Comparison of ENCODE assay signal across 25 mouse cellular contexts in genomic region chr15:103233119-103233518, GRCm38 (mm10). TPM values are rescaled to one million over a fixed set of nuclear protein-coding genes. Genes with fewer than 3 reads are reported as not detected.
DNase-seq lines count a peak whose midpoint lies in the region; ATAC-seq lines count a peak whose summit lies in the region.
"Had no signal": no experiment of that assay in that cellular context is flagged by ENCODE, and none has a peak within 500 bp of the region (broad histone marks: within the 10 kb centered on the region; RNA-seq: fewer than 3 reads in every experiment).

No protein-coding gene starts in this region.

- H3K27me3 ChIP-seq in heart, embryonic 13.5 days (replicated peaks) = no peaks in the 10 kb centered on the region
- H3K27me3 ChIP-seq in liver, embryonic 15.5 days = no peaks in the 10 kb centered on the region
- H3K27me3 ChIP-seq in liver, embryonic 12.5 days (replicated peaks) = no peaks in the 10 kb centered on the region
- H3K27me3 ChIP-seq in kidney, embryonic 15.5 days = no peaks in the 10 kb centered on the region
- H3K27me3 ChIP-seq: CH12.LX; embryonic facial prominence, embryonic 15.5 days; heart, embryonic 12.5 days; hindbrain, embryonic 13.5 days; Patski had no signal

- no peak overlapping the region for H3K4me3 ChIP-seq in heart, embryonic 13.5 days
- no peak overlapping the region for H3K4me3 ChIP-seq in liver, embryonic 15.5 days (replicated peaks)
- no peak overlapping the region for H3K4me3 ChIP-seq in liver, embryonic 12.5 days
- no peak overlapping the region for H3K4me3 ChIP-seq in kidney, embryonic 15.5 days (replicated peaks)
- H3K4me3 ChIP-seq: embryonic facial prominence, embryonic 15.5 days; erythroblast, embryonic 14.5 days; forebrain, embryonic 10.5 days; heart, embryonic 12.5 days; hindbrain, embryonic 13.5 days had no signal

- H3K27ac ChIP-seq in heart, embryonic 13.5 days (replicated peaks) = 0 out of 2 replicates have a peak overlapping the region, but pooled peaks have one; percentile 12
- H3K27ac ChIP-seq in liver, embryonic 15.5 days (replicated peaks) = no peak overlapping the region
- H3K27ac ChIP-seq in liver, embryonic 12.5 days = no peak overlapping the region
- H3K27ac ChIP-seq in kidney, embryonic 15.5 days = no peak overlapping the region
- H3K27ac ChIP-seq: embryonic facial prominence, embryonic 15.5 days; forebrain, embryonic 10.5 days; hindbrain, embryonic 13.5 days; hindbrain, postnatal 0 days had no signal

- H3K4me1 ChIP-seq in heart, embryonic 13.5 days = peaks cover 40% of the 10 kb centered on the region
- H3K4me1 ChIP-seq in liver, embryonic 15.5 days (replicated peaks) = peaks cover 35% of the 10 kb centered on the region
- H3K4me1 ChIP-seq in liver, embryonic 12.5 days = peaks cover 54% of the 10 kb centered on the region
- H3K4me1 ChIP-seq in kidney, embryonic 15.5 days = peaks cover 17% of the 10 kb centered on the region; the same call in 1 of the 2 replicates
- H3K4me1 ChIP-seq: embryonic facial prominence, embryonic 15.5 days had no signal

- 75% methylated on average over 2 of the region's 2 CpGs for WGBS in heart, embryonic 13.5 days
- 57% methylated on average over 2 of the region's 2 CpGs for WGBS in liver, embryonic 15.5 days (ENCODE audit: insufficient replicate concordance)
- 81% methylated on average over 2 of the region's 2 CpGs for WGBS in liver, embryonic 12.5 days (ENCODE audit: insufficient replicate concordance)
- WGBS in kidney, embryonic 15.5 days = 84% methylated on average over 2 of the region's 2 CpGs

- no peak for DNase-seq in frontal cortex, postnatal 14 days (ENCODE audit: low spot score in 2 of 2)
- no peak for DNase-seq in heart, postnatal 25 days (ENCODE audit: low spot score)
- peak; percentile 71 for DNase-seq in brain, adult 2 months (ENCODE audit: low read depth, low spot score)
- DNase-seq: adrenal gland, postnatal 14 days; cerebellum, adult 18-20 months; cerebellum, adult 9-11 months; cerebellum, postnatal 36 days; kidney, adult 11 months had no signal

- intact Hi-C loops in heart, postnatal 25 days (cut with DNase I) = no loop called here

- H3K36me3 ChIP-seq in heart, embryonic 13.5 days = peaks cover 23% of the 10 kb centered on the region
- H3K36me3 ChIP-seq in liver, embryonic 15.5 days (replicated peaks) = peaks cover 44% of the 10 kb centered on the region
- peaks cover 64% of the 10 kb centered on the region for H3K36me3 ChIP-seq in liver, embryonic 12.5 days
- peaks cover 31% of the 10 kb centered on the region for H3K36me3 ChIP-seq in kidney, embryonic 15.5 days

- peak; percentile 90 for ATAC-seq in frontal cortex, adult (ENCODE audit: low TSS enrichment)
- ATAC-seq in heart, embryonic 13.5 days (ENCODE audit: extremely low read depth, insufficient number of reproducible peaks, low FRiP score, low TSS enrichment) = no peak
- ATAC-seq in liver, embryonic 15.5 days (ENCODE audit: insufficient read depth) = no peak
- ATAC-seq in liver, embryonic 12.5 days = no peak
- no peak for ATAC-seq in kidney, embryonic 15.5 days (replicated peaks; ENCODE audit: low FRiP score)
- ATAC-seq: activated CD4-positive, CD25-positive, alpha-beta regulatory T cell, adult 4 months; forebrain, embryonic 14.5 days; hindbrain, postnatal 0 days; Patski had no signal

- no peaks in the 10 kb centered on the region for H3K9me3 ChIP-seq in heart, embryonic 13.5 days
- no peaks in the 10 kb centered on the region for H3K9me3 ChIP-seq in liver, embryonic 15.5 days (replicated peaks)
- no peaks in the 10 kb centered on the region for H3K9me3 ChIP-seq in liver, embryonic 12.5 days (replicated peaks)
- no peaks in the 10 kb centered on the region for H3K9me3 ChIP-seq in kidney, embryonic 15.5 days (replicated peaks)
- H3K9me3 ChIP-seq: embryonic facial prominence, embryonic 15.5 days; heart, embryonic 12.5 days; hindbrain, embryonic 13.5 days had no signal

- no peak overlapping the region for H3K9ac ChIP-seq in heart, embryonic 13.5 days
- H3K9ac ChIP-seq in liver, embryonic 15.5 days = 0 out of 2 replicates have a peak overlapping the region, but pooled peaks have one; percentile 1
- H3K9ac ChIP-seq in liver, embryonic 12.5 days = no peak overlapping the region
- no peak overlapping the region for H3K9ac ChIP-seq in kidney, embryonic 15.5 days
- H3K9ac ChIP-seq: embryonic facial prominence, embryonic 15.5 days; heart, embryonic 12.5 days; hindbrain, embryonic 13.5 days had no signal

- no peak overlapping the region for H3K4me2 ChIP-seq in heart, embryonic 13.5 days
- no peak overlapping the region for H3K4me2 ChIP-seq in liver, embryonic 15.5 days
- no peak overlapping the region for H3K4me2 ChIP-seq in liver, embryonic 12.5 days
- no peak overlapping the region for H3K4me2 ChIP-seq in kidney, embryonic 15.5 days
- H3K4me2 ChIP-seq: embryonic facial prominence, embryonic 15.5 days; heart, embryonic 12.5 days; hindbrain, embryonic 13.5 days had no signal

RNA-seq across cellular contexts. Expression of gene Cbx5, which starts 6.5 kb away (rescaled TPM):
- 91.9 and 97.2 TPM in 2 replicates for polyA plus RNA-seq in heart, embryonic 13.5 days (2015; fragmentation: Nextera tagmentation; extraction: Ambion mirVana)
- 10 to 100 TPM; 55.9 to 63.9 TPM for total RNA-seq in heart, postnatal 25 days (2021)
- polyA plus RNA-seq in liver, embryonic 15.5 days (2015; fragmentation: Nextera tagmentation; extraction: Ambion mirVana) = 44.5 and 49.2 TPM in 2 replicates
- polyA plus RNA-seq in liver, embryonic 12.5 days (2016; fragmentation: Nextera tagmentation; extraction: Ambion mirVana) = 84.2 and 84.5 TPM in 2 replicates
- polyA plus RNA-seq in kidney, embryonic 15.5 days (2015; fragmentation: Nextera tagmentation; extraction: Ambion mirVana) = 124 and 125 TPM in 2 replicates

RNA-seq across cellular contexts. Expression of gene Hnrnpa1, which starts 7.1 kb away (rescaled TPM):
- polyA plus RNA-seq in heart, embryonic 13.5 days (2015; fragmentation: Nextera tagmentation; extraction: Ambion mirVana) = 500 and 519 TPM in 2 replicates
- 100 to 1,000 TPM; 133 to 153 TPM for total RNA-seq in heart, postnatal 25 days (2021)
- polyA plus RNA-seq in liver, embryonic 15.5 days (2015; fragmentation: Nextera tagmentation; extraction: Ambion mirVana) = 193 and 220 TPM in 2 replicates
- 584 and 591 TPM in 2 replicates for polyA plus RNA-seq in liver, embryonic 12.5 days (2016; fragmentation: Nextera tagmentation; extraction: Ambion mirVana)
- 1,025 and 1,038 TPM in 2 replicates for polyA plus RNA-seq in kidney, embryonic 15.5 days (2015; fragmentation: Nextera tagmentation; extraction: Ambion mirVana)

RNA-seq across cellular contexts. Expression of gene Nfe2, which starts 25.1 kb away (rescaled TPM):
- polyA plus RNA-seq in heart, embryonic 13.5 days (2015; fragmentation: Nextera tagmentation; extraction: Ambion mirVana) = 7.2 and 8.2 TPM in 2 replicates
- under 1 TPM; 0.42 to 0.64 TPM for total RNA-seq in heart, postnatal 25 days (2021)
- 207 and 217 TPM in 2 replicates for polyA plus RNA-seq in liver, embryonic 15.5 days (2015; fragmentation: Nextera tagmentation; extraction: Ambion mirVana)
- polyA plus RNA-seq in liver, embryonic 12.5 days (2016; fragmentation: Nextera tagmentation; extraction: Ambion mirVana) = 168 TPM in 2 replicates
- polyA plus RNA-seq in kidney, embryonic 15.5 days (2015; fragmentation: Nextera tagmentation; extraction: Ambion mirVana) = 5.1 and 6.2 TPM in 2 replicates
- total RNA-seq: CH12.LX; gastrocnemius, adult 8-10 months had no signal
- polyA plus RNA-seq: frontal cortex, adult 2 months; Patski had no signal

RNA-seq across cellular contexts. Expression of gene Copz1, which starts 39.4 kb away (rescaled TPM):
- polyA plus RNA-seq in heart, embryonic 13.5 days (2015; fragmentation: Nextera tagmentation; extraction: Ambion mirVana) = 163 and 178 TPM in 2 replicates
- total RNA-seq in heart, postnatal 25 days (2021) = 10 to 100 TPM; 51.8 to 53.4 TPM
- polyA plus RNA-seq in liver, embryonic 15.5 days (2015; fragmentation: Nextera tagmentation; extraction: Ambion mirVana) = 196 and 203 TPM in 2 replicates
- polyA plus RNA-seq in liver, embryonic 12.5 days (2016; fragmentation: Nextera tagmentation; extraction: Ambion mirVana) = 246 and 250 TPM in 2 replicates
- polyA plus RNA-seq in kidney, embryonic 15.5 days (2015; fragmentation: Nextera tagmentation; extraction: Ambion mirVana) = 298 and 300 TPM in 2 replicates

Comparison
In these comparisons a context has a peak if more than half of its experiments do, and no peak if none do; other contexts are left out.
1. RNA of gene Nfe2, which starts 25.1 kb away (polyA plus RNA-seq): 207 to 217 TPM in liver, embryonic 15.5 days and 168 TPM in liver, embryonic 12.5 days; 7.2 to 8.2 TPM in heart, embryonic 13.5 days and 5.1 to 6.2 TPM in kidney, embryonic 15.5 days; every median in the first group is over 10 times any median in the second.